Mouse (Mus musculus) layer of hippocampus, postnatal 14 days (tissue): ENCODE data around the gene Saysd1. TPM values are rescaled to one million over a fixed set of nuclear protein-coding genes. Genes with fewer than 3 reads are reported as not detected.

ENCODE experiments used
- DNase-seq, 2 experiments: peaks; one replicate each; pipeline ENCODE4 v3.0.0; 2021 to 2022; ENCODE audit warnings: low spot score in 2 of 2, mixed read lengths in 1 of 2
- total RNA-seq, 2 experiments: library from RNA; stranded (reverse); gene quantifications; 2 replicates each; pipeline ENCODE4 v1.2.3; 2021

The Saysd1 gene
- total RNA-seq, 2 experiments from 2014 or later: 5.2 to 6.6 TPM

- no peak for DNase-seq
Observed at GRCm38 (mm10) chr14:20113189-20113961, 25.0 kb downstream of the Saysd1 start.

GRCm38 (mm10) chr14:20112218-20112617, 26.1 kb downstream of the Saysd1 start:
- no peak for DNase-seq

DNA sequence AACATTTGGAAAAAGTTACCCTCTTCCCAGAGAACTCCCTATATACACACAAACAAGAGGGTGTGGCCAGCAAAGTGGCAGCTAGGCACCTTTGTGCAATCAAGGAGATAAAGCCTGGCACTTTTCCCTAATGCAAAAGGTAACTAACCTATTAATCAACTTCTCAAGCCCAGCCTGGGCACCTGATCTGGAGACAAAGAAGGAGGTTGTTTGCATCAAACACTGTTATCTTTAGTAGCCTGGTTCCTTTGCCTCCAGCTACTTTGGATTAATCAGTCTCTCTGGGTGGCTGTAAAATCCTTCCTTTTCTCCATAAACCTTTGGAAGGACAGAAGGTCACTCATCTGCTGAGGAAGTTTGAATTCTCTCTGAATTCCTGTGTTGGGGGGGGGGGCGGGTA, 27.4 kb downstream of the Saysd1 start:
- no peak for DNase-seq

DNA sequence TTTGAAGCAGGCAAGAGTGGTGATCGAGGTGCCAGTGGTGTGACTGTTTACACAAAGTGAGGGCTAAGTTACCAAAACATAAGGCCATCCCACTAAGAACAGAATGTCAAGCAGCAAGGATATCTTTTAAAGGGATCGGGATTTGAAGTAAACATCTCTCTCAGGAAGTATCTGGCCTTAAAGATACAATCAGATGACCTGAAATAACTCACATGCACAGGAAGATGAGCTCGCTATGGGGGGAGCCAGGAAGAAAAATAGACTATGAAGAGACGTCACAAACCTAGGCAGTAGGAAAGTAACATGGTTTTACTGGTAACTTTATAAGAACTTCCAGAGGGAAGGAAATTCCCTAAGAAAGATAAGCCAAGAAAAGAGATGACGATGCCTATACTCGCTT, 32.1 kb downstream of the Saysd1 start:
- DNase-seq: no peak

GRCm38 (mm10) chr14:20103207-20103606, 35.1 kb downstream of the Saysd1 start:
- no peak for DNase-seq

- DNase-seq: no peak
Observed at GRCm38 (mm10) chr14:20098061-20098460, 40.3 kb downstream of the Saysd1 start.

DNA sequence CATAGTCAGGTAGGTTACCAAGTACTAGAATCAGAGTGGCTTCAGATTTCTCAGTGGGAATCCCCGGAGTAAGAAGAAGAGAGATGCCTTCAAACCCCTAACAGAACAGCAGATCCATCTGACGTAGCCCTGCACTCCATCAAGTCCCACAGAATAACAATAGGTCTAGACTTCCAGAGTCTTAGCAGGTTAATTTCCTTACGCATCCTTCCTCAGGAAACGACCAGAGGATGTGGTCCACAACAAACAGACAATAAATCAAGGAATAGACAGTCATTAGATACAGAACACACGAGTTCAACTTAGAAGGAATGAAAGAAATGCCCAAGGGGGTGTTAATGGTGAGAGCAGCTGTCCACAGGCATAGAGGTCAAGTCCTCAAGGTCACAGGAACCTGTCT, 43.4 kb downstream of the Saysd1 start:
- DNase-seq: no peak

DNA sequence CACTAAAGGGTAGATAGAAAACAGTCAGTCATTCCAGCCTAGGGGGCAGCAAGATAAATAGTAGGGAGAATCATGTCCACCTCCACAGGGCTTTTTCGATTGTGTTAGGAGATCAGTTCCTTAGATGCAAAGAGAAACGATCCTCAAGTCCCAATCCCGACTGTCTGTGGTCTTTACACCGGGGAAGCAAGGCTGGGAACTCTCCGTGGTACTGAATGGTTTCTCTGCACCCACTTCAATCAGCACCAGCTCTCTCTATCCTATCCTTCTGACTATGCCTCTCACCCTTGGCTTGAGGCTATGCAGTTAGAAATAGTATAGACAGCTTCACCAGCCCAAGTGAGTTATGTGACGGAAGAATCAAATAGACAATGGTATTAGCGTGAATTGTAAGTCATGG, 44.8 kb downstream of the Saysd1 start:
- no peak for DNase-seq

DNA sequence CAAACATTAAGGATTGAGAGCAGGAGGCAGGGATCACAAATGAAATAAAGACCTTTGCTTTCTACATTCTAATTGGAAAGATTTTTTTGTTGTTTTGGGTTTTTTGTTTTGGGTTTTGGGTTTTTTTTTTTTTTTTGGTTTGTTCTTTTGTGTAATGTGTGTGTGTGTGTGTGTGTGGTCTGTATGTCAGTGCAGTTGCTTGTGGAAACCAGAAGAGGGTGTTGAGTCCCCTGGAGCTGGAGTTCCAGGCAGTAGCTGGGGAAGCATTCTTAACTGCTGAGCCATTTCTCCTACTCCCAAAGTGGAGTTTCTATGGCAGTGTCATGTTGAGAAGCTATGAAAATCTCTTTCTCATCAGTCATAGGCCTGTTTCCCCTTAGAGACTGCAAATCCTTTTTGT, 54.0 kb downstream of the Saysd1 start:
- DNase-seq: no peak

GRCm38 (mm10) chr14:20082536-20083325, 55.6 kb downstream of the Saysd1 start:
- peak; percentile 88 to 93 for DNase-seq

DNA sequence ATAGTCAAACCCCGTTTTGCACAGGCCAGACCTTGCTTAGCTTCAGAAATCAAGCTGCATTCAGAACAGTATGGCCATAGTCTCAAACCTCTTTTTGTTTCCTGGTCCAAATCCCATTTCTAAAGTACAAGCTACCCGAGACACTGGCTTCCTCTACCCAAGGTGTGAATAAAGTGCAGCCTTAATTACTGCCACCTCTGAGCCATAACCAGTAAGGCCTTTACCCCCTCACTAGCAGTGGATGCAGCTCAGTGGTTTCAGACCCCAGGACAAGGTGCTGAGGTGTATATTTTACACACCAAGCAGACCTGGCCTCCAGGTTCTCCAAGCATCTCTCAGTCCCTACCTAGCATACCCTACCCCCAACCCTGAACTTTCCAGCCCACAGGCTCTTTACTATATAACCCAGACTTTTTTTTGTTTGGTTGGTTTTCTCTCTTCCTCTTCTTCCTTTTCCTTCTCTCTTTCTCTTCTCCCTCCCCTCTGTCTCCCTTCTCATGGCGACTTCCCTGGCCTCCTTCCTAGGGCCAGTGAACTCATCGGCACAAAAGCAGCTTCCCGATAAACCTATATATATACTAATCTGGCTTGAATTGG, 56.3 kb downstream of the Saysd1 start:
- no peak for DNase-seq

GRCm38 (mm10) chr14:20081084-20081483, 57.2 kb downstream of the Saysd1 start:
- no peak for DNase-seq

DNA sequence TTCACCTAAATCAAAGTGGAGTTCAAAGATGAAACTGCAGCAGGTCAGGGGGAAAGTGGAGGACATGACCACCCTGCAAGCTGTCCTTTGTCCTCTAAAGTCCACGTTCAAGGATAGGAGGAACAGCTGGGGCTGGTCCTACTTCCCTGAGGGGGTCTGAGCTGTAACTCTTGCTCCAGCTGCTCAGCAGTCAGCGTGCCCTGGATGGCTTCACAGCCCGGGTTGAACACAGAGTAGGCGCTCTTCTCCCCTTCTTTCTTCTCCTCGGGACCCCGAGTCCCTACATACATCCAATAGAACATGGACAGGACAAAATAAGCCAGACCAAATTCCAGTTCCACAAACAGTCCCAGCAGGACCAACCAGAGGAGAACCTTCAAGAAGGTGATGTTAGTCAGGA, 61.2 kb downstream of the Saysd1 start:
- no peak for DNase-seq

DNA sequence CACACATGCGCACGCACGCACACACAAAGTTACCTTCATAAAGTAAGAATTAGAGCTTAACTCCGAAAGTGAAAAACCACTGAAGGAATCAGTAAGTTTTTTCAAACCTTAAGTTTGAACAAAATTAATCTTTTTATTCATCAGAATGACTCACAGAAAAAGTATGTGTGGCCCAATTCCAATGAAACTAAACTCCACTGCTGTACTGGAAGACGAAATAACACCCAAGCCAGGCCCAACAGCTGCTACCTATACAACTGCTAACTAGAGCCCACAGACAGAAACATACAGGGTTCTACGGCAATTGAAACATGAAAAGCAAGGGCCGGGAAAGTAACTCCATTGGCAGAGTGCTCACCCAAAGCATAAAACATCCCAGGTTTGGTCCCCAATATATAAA, 62.8 kb downstream of the Saysd1 start:
- DNase-seq: no peak

DNA sequence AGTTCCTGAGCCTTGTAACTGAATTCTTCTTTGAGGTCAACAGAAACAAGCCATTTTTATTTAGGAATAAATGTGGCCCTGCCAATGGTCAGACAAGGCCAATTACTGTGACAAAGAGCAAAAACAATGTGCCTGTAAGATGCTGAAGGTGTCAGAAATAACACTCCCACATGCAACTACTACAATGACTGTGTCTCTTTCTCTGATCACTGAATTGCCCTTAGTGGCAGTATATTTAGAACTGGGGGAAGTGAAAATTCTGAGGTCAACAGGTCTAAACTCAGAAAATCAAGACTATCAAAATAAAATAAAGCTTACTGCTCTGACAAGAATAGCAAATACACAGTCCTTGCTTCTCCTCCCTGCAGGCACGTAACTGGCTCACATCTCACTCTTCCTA, 63.6 kb downstream of the Saysd1 start:
- DNase-seq: no peak

DNA sequence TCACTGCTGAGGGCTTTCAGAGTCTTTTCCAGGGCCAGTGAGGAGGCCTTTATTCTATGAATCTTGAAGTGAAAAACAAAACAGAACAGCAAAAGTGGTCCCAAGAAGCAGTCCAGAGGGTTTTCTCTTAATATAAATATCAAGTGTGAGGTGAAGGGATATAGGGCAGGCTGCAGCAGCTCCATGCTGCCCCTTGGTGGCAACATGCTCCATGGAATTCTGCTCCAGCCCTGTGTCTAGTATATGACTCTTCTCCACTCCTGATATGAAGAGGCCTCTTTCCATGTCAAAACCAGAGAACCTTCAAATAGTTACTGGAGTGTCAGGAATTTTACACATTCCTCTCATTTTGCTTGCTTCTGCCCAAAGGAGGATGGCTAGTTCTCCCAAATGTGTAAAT, 67.7 kb downstream of the Saysd1 start:
- DNase-seq: peak in 1 of 2 experiments; percentile 36

DNA sequence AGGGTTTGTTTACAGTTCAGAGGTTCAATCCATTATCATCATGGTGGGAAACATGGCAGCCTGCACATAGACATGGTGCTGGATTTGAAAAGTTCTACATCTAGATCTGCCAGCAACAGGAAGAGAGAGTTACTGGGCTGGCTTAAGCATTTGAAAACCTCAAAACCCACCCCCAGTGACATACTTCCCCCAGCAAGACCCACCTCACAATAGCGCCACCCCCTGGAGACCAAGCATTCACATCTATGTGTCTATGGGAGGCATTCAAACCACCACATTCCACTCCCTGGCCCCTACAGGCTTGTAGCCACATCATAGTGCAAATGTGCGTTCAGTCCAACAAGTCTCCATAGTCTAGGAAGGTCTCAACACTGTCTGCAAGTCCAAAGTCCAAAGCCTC, 70.0 kb downstream of the Saysd1 start:
- DNase-seq: no peak

DNA sequence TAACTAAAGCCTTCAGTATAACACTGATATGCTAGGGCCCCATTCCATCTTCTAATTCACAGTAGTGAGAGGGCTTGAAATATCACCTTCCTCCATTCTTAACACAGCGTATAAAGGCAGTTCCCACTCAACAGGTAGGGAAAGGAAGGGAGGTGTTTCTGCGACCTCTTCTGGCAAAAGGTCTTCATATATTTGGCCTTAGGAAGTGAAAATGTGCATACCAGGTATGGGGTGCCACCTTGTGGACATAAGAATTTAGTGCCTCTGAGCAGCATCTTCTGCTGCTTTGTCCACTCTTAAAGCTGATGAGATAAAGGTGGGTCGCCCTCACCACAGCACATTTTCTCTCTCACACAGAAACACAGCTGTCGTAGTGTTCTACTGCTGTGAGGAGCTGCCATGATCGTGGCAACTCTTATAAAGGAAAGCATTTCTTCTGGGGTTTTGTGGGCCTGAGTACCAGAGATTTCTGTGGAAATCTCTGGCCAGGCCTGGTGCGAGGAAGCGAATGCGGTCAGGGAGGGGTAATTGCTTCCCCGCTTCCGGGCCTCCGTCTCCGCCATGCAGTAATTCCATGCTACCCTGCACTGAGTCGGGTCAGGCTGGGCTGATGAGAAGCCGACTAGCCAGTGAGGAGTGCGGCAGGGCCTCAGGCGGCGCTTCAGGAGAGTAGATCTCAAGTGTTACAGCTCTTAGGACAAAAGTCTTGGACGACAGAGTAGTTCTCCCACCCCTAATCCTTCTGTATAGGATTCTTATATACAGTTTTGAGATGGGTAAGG, 70.8 kb downstream of the Saysd1 start:
- DNase-seq: peak; percentile 70 to 89

DNA sequence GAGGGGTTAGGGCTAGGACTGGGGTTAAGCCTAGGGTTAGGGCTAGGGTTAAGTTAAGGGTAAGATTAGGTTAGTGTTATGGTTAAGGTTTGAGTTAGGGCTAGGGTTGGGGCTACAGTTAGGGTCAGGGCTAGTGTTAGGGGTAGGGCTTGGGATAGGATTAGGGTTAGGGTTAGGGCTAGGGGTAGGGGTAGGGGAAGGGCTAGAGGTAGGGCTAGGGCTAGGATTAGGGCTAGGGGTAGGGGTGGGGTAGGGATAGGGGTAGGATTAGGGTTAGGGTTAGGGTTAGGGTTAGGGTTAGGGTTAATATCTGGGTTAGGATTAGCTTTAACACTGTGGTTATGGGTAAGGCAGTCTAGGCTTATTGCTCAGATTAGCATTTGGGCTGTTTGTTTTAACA, 73.6 kb downstream of the Saysd1 start:
- no peak for DNase-seq

GRCm38 (mm10) chr14:20048481-20048835, 89.9 kb downstream of the Saysd1 start:
- DNase-seq: no peak

DNA sequence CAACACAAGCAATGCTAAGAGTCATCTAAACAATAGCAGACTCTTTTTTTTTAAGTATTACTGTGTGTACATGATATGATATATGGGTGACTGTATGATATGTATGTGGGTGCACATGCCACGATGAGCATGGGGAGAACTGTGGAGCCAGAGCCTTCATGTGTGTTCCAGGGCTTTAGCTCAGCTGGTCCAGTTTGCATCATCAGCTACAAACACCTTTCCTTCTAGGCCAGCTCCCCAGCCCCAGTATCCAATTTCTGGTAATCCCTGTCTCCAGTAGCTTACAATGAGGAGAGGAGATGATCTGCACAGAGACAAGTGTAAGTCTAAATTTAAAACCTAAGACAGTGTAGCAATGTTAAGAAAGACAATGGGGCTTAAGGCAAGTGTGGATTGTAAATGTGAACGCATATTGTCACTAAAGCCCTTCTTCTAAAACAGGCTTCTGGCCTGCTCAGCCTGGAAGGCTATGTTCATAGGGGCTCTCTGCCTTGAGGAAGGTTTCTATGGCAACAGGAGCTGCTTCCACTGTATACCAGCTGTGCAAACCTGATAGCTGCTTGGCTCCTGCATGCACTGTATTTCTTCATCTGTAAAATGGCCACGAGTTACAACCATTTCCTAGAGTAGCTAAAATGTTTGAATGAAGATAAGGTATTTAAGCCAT, 90.4 kb downstream of the Saysd1 start:
- DNase-seq: no peak
